ENCODE assay signal across 8 mouse cellular contexts in genomic region chr1:85794106-85794771, GRCm38 (mm10). TPM values are rescaled to one million over a fixed set of nuclear protein-coding genes. Genes with fewer than 3 reads are reported as not detected.
DNase-seq lines count a peak whose midpoint lies in the region; ATAC-seq and TF ChIP-seq lines count a peak whose summit lies in the region.

No protein-coding gene starts in this region.

- H3K9me3 ChIP-seq in intestine, embryonic 15.5 days, result no peaks in the 10 kb centered on the region
- H3K9me3 ChIP-seq in liver, embryonic 12.5 days (replicated peaks), result no peaks in the 10 kb centered on the region

- H3K4me1 ChIP-seq in intestine, embryonic 15.5 days (replicated peaks), result peaks cover 7% of the 10 kb centered on the region; the same call in 1 of the 2 replicates
- peaks cover 38% of the 10 kb centered on the region for H3K4me1 ChIP-seq in liver, embryonic 12.5 days

- peak; percentile 58 to 63 for DNase-seq in B cell, adult 2 months
- peak; percentile 55 for DNase-seq in T-cell, adult 2 months (ENCODE audit: low spot score)
- peak; percentile 55 for DNase-seq in embryo, embryonic 10 days (ENCODE audit: low spot score)
- peak; percentile 14 to 41 for DNase-seq in gastrocnemius, postnatal 36 days
- DNase-seq in testis, postnatal 10 days (ENCODE audit: low spot score), result peak; percentile 57

- TF ChIP-seq POLR2A in myocyte (IDR thresholded peaks at IDR 0.05; ENCODE audit: insufficient read length, low read depth), result no peak

- WGBS in intestine, embryonic 15.5 days, result under 1% methylated on average over 38 of the region's 38 CpGs
- under 1% methylated on average over 38 of the region's 38 CpGs for WGBS in liver, embryonic 12.5 days (ENCODE audit: insufficient replicate concordance)

- H3K9ac ChIP-seq in intestine, embryonic 15.5 days, result peak overlapping the region; percentile 97
- peak overlapping the region; percentile 96 for H3K9ac ChIP-seq in liver, embryonic 12.5 days

- H3ac ChIP-seq in myocyte (ENCODE audit: control insufficient read depth, insufficient read length), result peak overlapping the region; percentile 89

- intact Hi-C loops in gastrocnemius, postnatal 36 days (cut with DNase I), result loop anchor here (2.0 kb wide), 1 partner anchor 49 kb away; no protein-coding TSS in a partner anchor

- H3K4me2 ChIP-seq in intestine, embryonic 15.5 days (replicated peaks), result peak overlapping the region; percentile 72
- peak overlapping the region; percentile 83 for H3K4me2 ChIP-seq in liver, embryonic 12.5 days
- peak overlapping the region; percentile 75 for H3K4me2 ChIP-seq in myocyte (ENCODE audit: low read depth)

- peaks cover 54% of the 10 kb centered on the region for H3K79me2 ChIP-seq in myocyte (ENCODE audit: control insufficient read depth, insufficient read depth)

- H3K4me3 ChIP-seq in intestine, embryonic 15.5 days (replicated peaks), result peak overlapping the region; percentile 97
- peak overlapping the region; percentile 79 for H3K4me3 ChIP-seq in liver, embryonic 12.5 days
- peak overlapping the region; percentile 93 for H3K4me3 ChIP-seq in myocyte

- ATAC-seq in intestine, embryonic 15.5 days, result peak; percentile 49
- peak; percentile 78 for ATAC-seq in liver, embryonic 12.5 days

- no peaks in the 10 kb centered on the region for H3K27me3 ChIP-seq in intestine, embryonic 15.5 days (replicated peaks)
- H3K27me3 ChIP-seq in liver, embryonic 12.5 days (replicated peaks), result 0 out of 2 replicates have a peak, but pooled peaks cover 4% of the 10 kb centered on the region
- H3K27me3 ChIP-seq in myocyte (ENCODE audit: control insufficient read depth, insufficient read depth, insufficient read length), result peaks cover 6% of the 10 kb centered on the region

- H3K36me3 ChIP-seq in intestine, embryonic 15.5 days, result no peaks in the 10 kb centered on the region
- peaks cover 24% of the 10 kb centered on the region for H3K36me3 ChIP-seq in liver, embryonic 12.5 days
- peaks cover 5% of the 10 kb centered on the region for H3K36me3 ChIP-seq in myocyte (ENCODE audit: control insufficient read depth, insufficient read depth)

- peak overlapping the region; percentile 95 for H3K27ac ChIP-seq in intestine, embryonic 15.5 days
- H3K27ac ChIP-seq in liver, embryonic 12.5 days, result peak overlapping the region; percentile 89

TF ChIP-seq in myocyte, 11 proteins besides CTCF, POLR2A, EP300 and RAD21:
- no peak for TF ChIP-seq MYOD1 (IDR thresholded peaks at IDR 0.05; ENCODE audit: control insufficient read depth in 1 of 3, insufficient read length in 2 of 3, low read depth in 2 of 3)
- no peak for TF ChIP-seq SRF (IDR thresholded peaks at IDR 0.05; ENCODE audit: control insufficient read depth, insufficient read length, low read depth)
- TF ChIP-seq REST (IDR thresholded peaks at IDR 0.05; ENCODE audit: insufficient read depth, insufficient read length), result no peak
- no peak for TF ChIP-seq USF1 (IDR thresholded peaks at IDR 0.05; ENCODE audit: low read depth)
- TF ChIP-seq POLR2AphosphoS2 (IDR thresholded peaks at IDR 0.05; ENCODE audit: insufficient read length, low read depth), result no peak
- no peak for TF ChIP-seq CEBPB (IDR thresholded peaks at IDR 0.05; ENCODE audit: insufficient read depth, poor library complexity, severe bottlenecking)
- no peak for TF ChIP-seq TCF3 (IDR thresholded peaks at IDR 0.05; ENCODE audit: insufficient read length, low read depth)
- TF ChIP-seq MYOG (IDR thresholded peaks at IDR 0.05; ENCODE audit: control insufficient read depth in 1 of 3, insufficient read depth in 1 of 3, insufficient read length in 2 of 3, low read depth in 2 of 3), result no peak
- no peak for TF ChIP-seq MAX (IDR thresholded peaks at IDR 0.05; ENCODE audit: low read depth)

RNA-seq across cellular contexts. Expression of gene Cab39, which starts 1.0 kb away (rescaled TPM):
- total RNA-seq in gastrocnemius, postnatal 36 days (2021), result 100 to 1,000 TPM; 153 to 159 TPM
- 29.2 and 29.3 TPM in 2 replicates for polyA plus RNA-seq in intestine, embryonic 15.5 days (2015; fragmentation: Nextera tagmentation; extraction: Ambion mirVana)
- polyA plus RNA-seq in liver, embryonic 12.5 days (2016; fragmentation: Nextera tagmentation; extraction: Ambion mirVana), result 25.3 and 25.9 TPM in 2 replicates
- polyA plus RNA-seq in myocyte (2012; fragmentation: generic; extraction: Trizol), result 29.0 TPM

RNA-seq across cellular contexts. Expression of gene A630001G21Rik, which starts 15.8 kb away (rescaled TPM):
- under 1 TPM in 1 of 2 experiments, not detected in 1; 0.30 TPM for total RNA-seq in gastrocnemius, postnatal 36 days (2021)
- polyA plus RNA-seq in intestine, embryonic 15.5 days (2015; fragmentation: Nextera tagmentation; extraction: Ambion mirVana), result 0.96 and 1.1 TPM in 2 replicates
- polyA plus RNA-seq in liver, embryonic 12.5 days (2016; fragmentation: Nextera tagmentation; extraction: Ambion mirVana), result 2.5 and 3.2 TPM in 2 replicates
- polyA plus RNA-seq in myocyte (2012; fragmentation: generic; extraction: Trizol), result 0.02 TPM

Comparison
In these comparisons a context has a peak if more than half of its experiments do, and no peak if none do; other contexts are left out.
1. Peak in every context shown above with its lines: DNase-seq, ATAC-seq, H3K4me3 ChIP-seq and H3K27ac ChIP-seq.